Mouse (Mus musculus) limb, embryonic 14.5 days (tissue): ENCODE data around the gene Dcun1d4. TPM values are rescaled to one million over a fixed set of nuclear protein-coding genes. Genes with fewer than 3 reads are reported as not detected.

Source experiments
- ATAC-seq: fragments of 200-750 bp; cut with Nextera tagmentation; 2 replicates; pipeline ENCODE4 v1.8.0; 2017; ENCODE audit warnings: low read depth, moderate number of reproducible peaks, moderate TSS enrichment; ENCODE audit not compliant: low FRiP score
- DNase-seq: peaks from one replicate; pipeline ENCODE4 v3.0.0-alpha.2; 2015; ENCODE audit warnings: low spot score
- H3K27ac ChIP-seq: fragments of 300-500 bp; sonication (generic); replicated peaks from 2 replicates; pipeline ENCODE4 v1.5.1; 2014; ENCODE audit warnings: low read depth, mild to moderate bottlenecking, low read length, moderate library complexity, mixed read lengths
- H3K27me3 ChIP-seq: fragments of 300-500 bp; sonication (generic); 2 replicates; pipeline ENCODE4 v1.6.1; 2014; ENCODE audit warnings: low read length, mixed read lengths; ENCODE audit not compliant: control insufficient read depth, insufficient read depth
- H3K36me3 ChIP-seq: fragments of 300-500 bp; sonication (generic); 2 replicates; pipeline ENCODE4 v1.6.1; 2014; ENCODE audit warnings: mild to moderate bottlenecking, low read length, moderate library complexity, mixed read lengths; ENCODE audit not compliant: control insufficient read depth, insufficient read depth
- H3K4me1 ChIP-seq: fragments of 300-500 bp; sonication (generic); 2 replicates; pipeline ENCODE4 v1.6.1; 2014; ENCODE audit warnings: antibody characterized with exemption, low read length, mixed read lengths; ENCODE audit not compliant: control insufficient read depth, insufficient read depth
- H3K4me2 ChIP-seq: fragments of 300-500 bp; sonication (generic); replicated peaks from 2 replicates; pipeline ENCODE4 v1.6.1; 2014; ENCODE audit warnings: low read depth, mild to moderate bottlenecking, low read length, moderate library complexity; ENCODE audit not compliant: severe bottlenecking
- H3K4me3 ChIP-seq: fragments of 300-500 bp; sonication (generic); replicated peaks from 2 replicates; pipeline ENCODE4 v1.5.1; 2014; ENCODE audit warnings: low read length
- H3K9ac ChIP-seq: fragments of 300-500 bp; sonication (generic); 2 replicates; pipeline ENCODE4 v1.6.1; 2014; ENCODE audit warnings: mild to moderate bottlenecking, low read depth, low read length, moderate library complexity; ENCODE audit not compliant: severe bottlenecking
- H3K9me3 ChIP-seq: fragments of 300-500 bp; sonication (generic); 2 replicates; pipeline ENCODE4 v1.6.1; 2016; ENCODE audit warnings: low read length; ENCODE audit not compliant: control insufficient read depth
- POLR2A ChIP-seq: fragments of 200-500 bp; IDR thresholded peaks from 2 replicates; pipeline ENCODE4 v1.8.0; 2012; ENCODE audit warnings: inconsistent platforms, mild to moderate bottlenecking, moderate library complexity, borderline replicate concordance; ENCODE audit not compliant: insufficient read depth, insufficient read length; ENCODE audit errors: extremely low read depth
- WGBS: fragments of 180-500 bp; shearing (Covaris S2); extraction: QIAGEN DNeasy Blood & Tissue Kit; methylation state at CpG from one replicate; pipeline ENCODE4 v1.1.7; 2014; 5-methylcytosine and 5-hydroxymethylcytosine counted together
- polyA plus RNA-seq, 2 experiments: library from polyadenylated mRNA; depleted of rRNA in 1 of 2; stranded (reverse) in 1 of 2; unstranded in 1 of 2; fragments of >200 nt; fragmentation: Nextera tagmentation in 1 of 2; extraction: Ambion mirVana in 1 of 2; gene quantifications; 2 replicates each; pipeline versions ENCODE4 v1.2.1 to v1.2.3; 2012 to 2014

The Dcun1d4 gene
- polyA plus RNA-seq, 2 experiments, result 19.9 to 27.0 TPM

- H3K27ac ChIP-seq, result no peak overlapping the region
- ATAC-seq (no peak), DNase-seq (no peak)
- H3K4me2 ChIP-seq, result no peak overlapping the region
- no peak overlapping the region for H3K4me3 ChIP-seq
- no peaks in the 10 kb centered on the region for H3K9me3 ChIP-seq
- WGBS, result 89% methylated on average over 1 of the region's 1 CpGs
- peaks cover 14% of the 10 kb centered on the region for H3K36me3 ChIP-seq
- TF ChIP-seq POLR2A, result no peak
- H3K27me3 ChIP-seq, result no peaks in the 10 kb centered on the region
- no peaks in the 10 kb centered on the region for H3K4me1 ChIP-seq
- no peak overlapping the region for H3K9ac ChIP-seq
These were observed 68.0 kb downstream of the Dcun1d4 start for GRCm38 (mm10) chr5:73548838-73549237.

- no peak for TF ChIP-seq POLR2A
- no peak for ATAC-seq
These were observed 71.0 kb downstream of the Dcun1d4 start for GRCm38 (mm10) chr5:73551836-73552235.

GRCm38 (mm10) chr5:73553903-73554302 is 73.1 kb downstream of the Dcun1d4 start:
- H3K9me3 ChIP-seq, result no peaks in the 10 kb centered on the region
- no peak overlapping the region for H3K4me3 ChIP-seq
- no peak overlapping the region for H3K9ac ChIP-seq
- WGBS, result 93% methylated on average over 11 of the region's 11 CpGs
- no peaks in the 10 kb centered on the region for H3K27me3 ChIP-seq
- DNase-seq, result no peak
- H3K4me1 ChIP-seq, result no peaks in the 10 kb centered on the region
- ATAC-seq, result no peak
- TF ChIP-seq POLR2A, result no peak
- H3K36me3 ChIP-seq, result peaks cover 16% of the 10 kb centered on the region
- no peak overlapping the region for H3K27ac ChIP-seq
- H3K4me2 ChIP-seq, result no peak overlapping the region

More at GRCm38 (mm10) chr5:73551836-73552235, 71.0 kb downstream of the Dcun1d4 start:
- Histone ChIP-seq H3K27ac (no peak overlapping the region), H3K4me1 (no peaks in the 10 kb centered on the region), H3K4me2 (no peak overlapping the region), H3K36me3 (peaks cover 4% of the 10 kb centered on the region; the same call in 1 of the 2 replicates), H3K9me3 (no peaks in the 10 kb centered on the region), H3K4me3 (no peak overlapping the region), H3K9ac (no peak overlapping the region), H3K27me3 (no peaks in the 10 kb centered on the region)
- no peak for DNase-seq
- 66% methylated on average over 5 of the region's 5 CpGs for WGBS

- Histone ChIP-seq H3K36me3 (peaks cover 25% of the 10 kb centered on the region), H3K4me3 (no peak overlapping the region), H3K4me1 (no peaks in the 10 kb centered on the region), H3K9ac (no peak overlapping the region), H3K27me3 (no peaks in the 10 kb centered on the region), H3K4me2 (no peak overlapping the region), H3K27ac (no peak overlapping the region), H3K9me3 (no peaks in the 10 kb centered on the region)
- TF ChIP-seq POLR2A, result no peak
- ATAC-seq, result no peak
- 84% methylated on average over 8 of the region's 8 CpGs for WGBS
- no peak for DNase-seq
These were observed 74.5 kb downstream of the Dcun1d4 start for GRCm38 (mm10) chr5:73555096-73555852.

- H3K36me3 ChIP-seq, result peaks cover 25% of the 10 kb centered on the region
- TF ChIP-seq POLR2A, result no peak
These were observed 76.1 kb downstream of the Dcun1d4 start for GRCm38 (mm10) chr5:73556733-73557425.

More at GRCm38 (mm10) chr5:73556733-73557425, 76.1 kb downstream of the Dcun1d4 start:
- H3K4me1 ChIP-seq, result no peaks in the 10 kb centered on the region
- H3K27ac ChIP-seq, result no peak overlapping the region
- no peaks in the 10 kb centered on the region for H3K27me3 ChIP-seq
- no peak overlapping the region for H3K4me3 ChIP-seq
- no peaks in the 10 kb centered on the region for H3K9me3 ChIP-seq
- WGBS, result 80% methylated on average over 12 of the region's 12 CpGs
- H3K9ac ChIP-seq, result no peak overlapping the region
- no peak for DNase-seq
- no peak for ATAC-seq
- no peak overlapping the region for H3K4me2 ChIP-seq
